Mouse (Mus musculus): ENCODE data around the gene Zfp980. TPM values are rescaled to one million over a fixed set of nuclear protein-coding genes. Genes with fewer than 3 reads are reported as not detected.

Zfp980 gene
- polyA plus RNA-seq, 1 experiment from 2014 or later, result not detected

Other genes with a start within 250 kb of the Zfp980 start
- gene Zfp990, start 159.9 kb upstream of the Zfp980 start, polyA plus RNA-seq (2015; fragmentation: Nextera tagmentation; extraction: Ambion mirVana), result 0.05 TPM in 1 of 2 replicates, not detected in the other
- gene Gm13212, start 85.5 kb upstream of the Zfp980 start, polyA plus RNA-seq (2015; fragmentation: Nextera tagmentation; extraction: Ambion mirVana), result 1.7 and 2.0 TPM in 2 replicates
- gene Zfp986, start 198.1 kb downstream of the Zfp980 start, polyA plus RNA-seq (2015; fragmentation: Nextera tagmentation; extraction: Ambion mirVana), result not detected in 2 replicates